Mouse (Mus musculus) small intestine, adult 2 months (tissue): Measurements from ENCODE around the gene Hspa12b. TPM values are rescaled to one million over a fixed set of nuclear protein-coding genes. Genes with fewer than 3 reads are reported as not detected.

Experiments used
- H3K27ac ChIP-seq: fragments of 200-500 bp; 2 replicates; pipeline ENCODE4 v1.5.1; 2012; ENCODE audit warnings: low read depth, low read length, control low read depth, inconsistent platforms; ENCODE audit not compliant: insufficient read depth
- H3K27me3 ChIP-seq: fragments of 200-500 bp; 2 replicates; pipeline ENCODE4 v1.6.1; 2012; ENCODE audit warnings: mild to moderate bottlenecking, moderate library complexity, low read length, inconsistent platforms; ENCODE audit not compliant: control insufficient read depth, insufficient read depth
- H3K36me3 ChIP-seq: fragments of 200-500 bp; 2 replicates; pipeline ENCODE4 v1.6.1; 2012; ENCODE audit warnings: mild to moderate bottlenecking, low read length, control low read depth, inconsistent platforms; ENCODE audit not compliant: control insufficient read depth, insufficient read depth
- H3K4me1 ChIP-seq: fragments of 200-500 bp; 2 replicates; pipeline ENCODE4 v1.6.1; 2012; ENCODE audit warnings: low read length, inconsistent platforms, mixed read lengths; ENCODE audit not compliant: control insufficient read depth, insufficient read depth, insufficient read length
- H3K4me3 ChIP-seq: fragments of 200-500 bp; 2 replicates; pipeline ENCODE4 v1.5.1; 2012; ENCODE audit warnings: low read depth, mild to moderate bottlenecking, control low read depth, inconsistent platforms, low read length, moderate library complexity
- CTCF ChIP-seq: fragments of 200-500 bp; IDR thresholded peaks from 2 replicates; pipeline ENCODE4 v1.5.1; 2012; ENCODE audit warnings: low read depth, mild to moderate bottlenecking, control low read depth, inconsistent platforms, low read length, moderate library complexity, mixed read lengths; ENCODE audit not compliant: insufficient replicate concordance, insufficient read length; ENCODE audit errors: extremely low read depth
- POLR2A ChIP-seq: fragments of 200-500 bp; IDR thresholded peaks from 2 replicates; pipeline ENCODE4 v1.6.1; 2012; ENCODE audit warnings: low read depth, mild to moderate bottlenecking, control low read depth, inconsistent platforms, low read length, moderate library complexity
- WGBS: fragments of 180-500 bp; shearing (Covaris S2); methylation state at CpG from one replicate; pipeline ENCODE4 v1.1.7; 2018; 5-methylcytosine and 5-hydroxymethylcytosine counted together
- polyA plus RNA-seq: library from polyadenylated mRNA; depleted of rRNA; stranded (reverse); fragments of >200 nt; gene quantifications from 2 replicates; pipeline ENCODE4 v1.2.3, GENCODE M21; 2012

Hspa12b gene
- polyA plus RNA-seq, 1 experiment: 3.3 TPM

- TF ChIP-seq POLR2A (no peak), CTCF (no peak)
- Histone ChIP-seq H3K36me3 (no peaks in the 10 kb centered on the region), H3K27ac (no peak overlapping the region), H3K4me1 (no peaks in the 10 kb centered on the region), H3K27me3 (no peaks in the 10 kb centered on the region), H3K4me3 (no peak overlapping the region)
- WGBS: 87% methylated on average over 5 of the region's 5 CpGs
Observed at GRCm38 (mm10) chr2:131105989-131106388, 21.1 kb upstream of the Hspa12b start.

GRCm38 (mm10) chr2:131118968-131119574 is 8.0 kb upstream of the Hspa12b start:
- Histone ChIP-seq H3K4me1 (no peaks in the 10 kb centered on the region), H3K27me3 (no peaks in the 10 kb centered on the region), H3K36me3 (no peaks in the 10 kb centered on the region), H3K4me3 (no peak overlapping the region), H3K27ac (no peak overlapping the region)
- TF ChIP-seq POLR2A: no peak
- no peak for TF ChIP-seq CTCF
- WGBS: 73% methylated on average over 2 of the region's 2 CpGs

- no peaks in the 10 kb centered on the region for H3K36me3 ChIP-seq
- WGBS: 72% methylated on average over 3 of the region's 3 CpGs
- H3K27me3 ChIP-seq: no peaks in the 10 kb centered on the region
- no peak overlapping the region for H3K27ac ChIP-seq
- no peak overlapping the region for H3K4me3 ChIP-seq
- TF ChIP-seq CTCF: no peak
- H3K4me1 ChIP-seq: peaks cover 6% of the 10 kb centered on the region
Observed at GRCm38 (mm10) chr2:131124166-131124565, 2.9 kb upstream of the Hspa12b start.

GRCm38 (mm10) chr2:131125157-131125963 is 1.7 kb upstream of the Hspa12b start:
- WGBS: 93% methylated on average over 9 of the region's 9 CpGs
- no peak for TF ChIP-seq POLR2A
- TF ChIP-seq CTCF: no peak
- Histone ChIP-seq H3K27ac (no peak overlapping the region), H3K4me1 (peaks cover 10% of the 10 kb centered on the region), H3K4me3 (no peak overlapping the region), H3K27me3 (no peaks in the 10 kb centered on the region), H3K36me3 (no peaks in the 10 kb centered on the region)

GRCm38 (mm10) chr2:131125964-131126815 is 890 bp upstream of the Hspa12b start:
- H3K27me3 ChIP-seq: no peaks in the 10 kb centered on the region
- no peaks in the 10 kb centered on the region for H3K36me3 ChIP-seq
- peaks cover 10% of the 10 kb centered on the region for H3K4me1 ChIP-seq
- no peak overlapping the region for H3K4me3 ChIP-seq
- 80% methylated on average over 9 of the region's 9 CpGs for WGBS
- TF ChIP-seq POLR2A: no peak
- TF ChIP-seq CTCF: no peak
- no peak overlapping the region for H3K27ac ChIP-seq

GRCm38 (mm10) chr2:131128211-131128610 is 1.1 kb downstream of the Hspa12b start:
- no peaks in the 10 kb centered on the region for H3K27me3 ChIP-seq
- no peak overlapping the region for H3K27ac ChIP-seq
- no peaks in the 10 kb centered on the region for H3K36me3 ChIP-seq
- TF ChIP-seq POLR2A: no peak
- no peak for TF ChIP-seq CTCF
- 80% methylated on average over 5 of the region's 5 CpGs for WGBS
- H3K4me3 ChIP-seq: peak overlapping the region; percentile 10; the same call in 1 of the 2 replicates
- peaks cover 10% of the 10 kb centered on the region for H3K4me1 ChIP-seq
